Mouse (Mus musculus) heart, embryonic 14.5 days (tissue): ENCODE results near the gene Gm21860. TPM values are rescaled to one million over a fixed set of nuclear protein-coding genes. Genes with fewer than 3 reads are reported as not detected.

Experiments used
- polyA plus RNA-seq: library from polyadenylated mRNA; unstranded; fragments of >200 nt; fragmentation: Nextera tagmentation; extraction: Ambion mirVana; gene quantifications from 2 replicates; pipeline ENCODE4 v1.2.1, GENCODE M21; 2014

Gene Gm21860
- polyA plus RNA-seq, 1 experiment from 2014 or later = not detected

Other genes starting within 250 kb of the Gm21860 start
- not detected in 2 replicates for gene Gm47283, start 29.9 kb upstream of the Gm21860 start, polyA plus RNA-seq
- not detected in 2 replicates for gene Gm21748, start 84.4 kb upstream of the Gm21860 start, polyA plus RNA-seq